Mouse (Mus musculus): ENCODE results near the gene Gm21440. TPM values are rescaled to one million over a fixed set of nuclear protein-coding genes. Genes with fewer than 3 reads are reported as not detected.
"Not testable (repeated sequence)": the region's sequence is repeated elsewhere in the genome, so short reads cannot be mapped to it uniquely, and the experiment has no call there.

Gm21440 gene
- total RNA-seq (2021): not detected
- long read RNA-seq, experiment 1: 0 reads
- long read RNA-seq, experiment 2: 0 reads

GRCm38 (mm10) chrY:13252091-13252490 is at the start of gene Gm21440, which contains the start of gene Gm21454:
Gene Gm21440, plus strand, starts transcription at chrY:13252391.
Gene Gm21454, plus strand, starts transcription at chrY:13252442.
- DNase-seq (ENCODE audit: low spot score): not testable (repeated sequence)

- DNase-seq (ENCODE audit: low spot score): not testable (repeated sequence)
Measured at GRCm38 (mm10) chrY:13223828-13224227, 28.4 kb upstream of the Gm21440 start, which contains the start of gene Gm21828. Gene Gm21828, minus strand, starts transcription at chrY:13223928.

Other genes with a start within 250 kb of the Gm21440 start
- not detected for gene Gm20807, start 209.5 kb upstream of the Gm21440 start, total RNA-seq (2021)
- not detected for gene Gm21891, start 118.9 kb upstream of the Gm21440 start, total RNA-seq (2021)
- gene Gm21425, start 90.4 kb upstream of the Gm21440 start, total RNA-seq (2021): not detected
- gene Gm21828, start 28.5 kb upstream of the Gm21440 start, total RNA-seq (2021): not detected
- not detected for gene Gm21454, start 51 bp downstream of the Gm21440 start, total RNA-seq (2021)
- gene Gm21725, start 96.7 kb downstream of the Gm21440 start, total RNA-seq (2021): not detected
- not detected for gene Gm21866, start 213.2 kb downstream of the Gm21440 start, total RNA-seq (2021)
- gene Gm20773, start 241.6 kb downstream of the Gm21440 start, total RNA-seq (2021): not detected

Data from gastrocnemius, adult 18-20 months (tissue).